Mouse (Mus musculus): Measurements from ENCODE around the gene Tk1.

DNA sequence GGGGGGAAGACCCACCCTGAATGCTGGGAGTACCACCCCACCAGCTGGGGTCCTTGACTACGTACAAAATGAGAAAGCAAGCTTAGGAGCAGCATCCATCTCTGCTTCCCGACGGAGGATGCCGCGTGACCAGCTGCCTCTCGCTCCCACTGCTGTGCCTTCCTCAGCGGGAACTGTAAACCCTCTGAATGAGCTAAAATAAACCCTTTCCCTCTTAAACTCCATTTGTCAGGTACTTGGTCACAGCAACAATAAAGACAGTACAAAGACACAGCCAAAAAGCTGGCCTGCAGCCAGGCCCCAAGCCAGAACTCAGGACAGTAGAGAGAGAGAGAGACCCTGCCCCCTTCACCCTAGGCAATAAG lies 56.2 kb downstream of the Tk1 start:
- TF ChIP-seq CTCF (IDR thresholded peaks at IDR 0.05; ENCODE audit: low read depth) (no peak), EP300 (optimal IDR thresholded peaks at IDR 0.05) (no peak)
